Mouse (Mus musculus) spleen, embryonic (tissue): ENCODE data around the gene Gm9008.
"Not testable (repeated sequence)": the region's sequence is repeated elsewhere in the genome, so short reads cannot be mapped to it uniquely, and the experiment has no call there.

Source experiments
- CTCF ChIA-PET: fragments of 350-600 bp; sonication (Branson Sonifier 250); formaldehyde crosslinking; loops from one replicate; lab custom pipeline; 2022; lab: Charles Lee

The Gm9008 gene

GRCm38 (mm10) chr6:76497054-76497835, at the start of gene Gm9008:
Gene Gm9008 (minus strand): TSS chr6:76497784.
- CTCF ChIA-PET, result not testable (repeated sequence)

GRCm38 (mm10) chr6:76521975-76522641, 24.5 kb upstream of the Gm9008 start:
- CTCF ChIA-PET, result no interaction called here

- CTCF ChIA-PET, result no interaction called here
Measured at GRCm38 (mm10) chr6:76510200-76510599, 12.6 kb upstream of the Gm9008 start.

GRCm38 (mm10) chr6:76496335-76496734, 1.2 kb downstream of the Gm9008 start:
- CTCF ChIA-PET, result not testable (repeated sequence)

GRCm38 (mm10) chr6:76468194-76468593, 29.4 kb downstream of the Gm9008 start:
- CTCF ChIA-PET, result no interaction called here
